Comparison of ENCODE assay signal across 2 mouse cellular contexts in the genomic region with DNA sequence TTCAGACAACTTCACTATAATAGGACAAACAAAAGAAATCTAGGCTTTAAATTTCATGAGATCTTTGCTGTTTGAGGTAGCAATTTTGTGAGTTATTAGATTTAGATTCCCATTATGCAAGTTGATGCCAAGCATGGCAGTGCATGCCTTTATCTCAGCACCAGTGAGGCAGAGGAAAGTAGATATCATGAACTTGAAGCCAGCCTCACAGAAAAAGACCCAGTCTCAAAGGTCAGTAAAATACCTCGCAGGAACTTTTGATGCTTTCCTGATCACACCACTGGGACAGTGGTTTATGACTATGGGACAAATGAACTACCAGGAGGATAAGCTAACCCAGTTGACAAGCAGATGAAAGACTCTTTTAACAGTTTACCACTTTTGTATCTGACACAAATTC.
TF ChIP-seq lines count a peak whose summit lies in the region.

No protein-coding gene starts in this region.

TF ChIP-seq in MEL, 35 proteins besides CTCF, POLR2A, EP300 and RAD21:
- TF ChIP-seq ETS1 (IDR thresholded peaks at IDR 0.05; ENCODE audit: low read depth, low read length) (0 out of 2 replicates have a peak, but pooled peaks have one; percentile 17), NRF1 (IDR thresholded peaks at IDR 0.05; ENCODE audit: insufficient read depth, low read depth, low read length, poor library complexity, severe bottlenecking) (no peak), GATA1 (IDR thresholded peaks at IDR 0.05; ENCODE audit: low read depth, low read length) (peak; percentile 40), TAL1 (IDR thresholded peaks at IDR 0.05; ENCODE audit: low read length) (no peak), MXI1 (IDR thresholded peaks at IDR 0.05; ENCODE audit: low read depth, low read length) (peak; percentile 56; the same call in 1 of the 2 replicates), POLR2AphosphoS2 (IDR thresholded peaks at IDR 0.05; ENCODE audit: low read length) (no peak), SIN3A (IDR thresholded peaks at IDR 0.05; ENCODE audit: low read length) (0 out of 2 replicates have a peak, but pooled peaks have one; percentile 14)

TF ChIP-seq in myocyte, 11 proteins besides CTCF, POLR2A, EP300 and RAD21:
- no peak for TF ChIP-seq CEBPB (IDR thresholded peaks at IDR 0.05; ENCODE audit: insufficient read depth, poor library complexity, severe bottlenecking)
- TF ChIP-seq E2F4 (IDR thresholded peaks at IDR 0.05; ENCODE audit: insufficient read depth): no peak
- TF ChIP-seq USF1 (IDR thresholded peaks at IDR 0.05; ENCODE audit: low read depth): no peak
- no peak for TF ChIP-seq POLR2AphosphoS2 (IDR thresholded peaks at IDR 0.05; ENCODE audit: insufficient read length, low read depth)
- no peak for TF ChIP-seq TCF3 (IDR thresholded peaks at IDR 0.05; ENCODE audit: insufficient read length, low read depth)
- TF ChIP-seq REST (IDR thresholded peaks at IDR 0.05; ENCODE audit: insufficient read depth, insufficient read length): no peak
- no peak for TF ChIP-seq MAX (IDR thresholded peaks at IDR 0.05; ENCODE audit: low read depth)
TF ChIP-seq in myocyte: peak in this region for 0.
